Mouse (Mus musculus) brain, embryonic 14.5 days (tissue): ENCODE results near the gene Ccl12.

ENCODE experiments used
- CTCF ChIP-seq: fragments of 200-500 bp; IDR thresholded peaks from 2 replicates; pipeline ENCODE4 v1.5.1; 2012; ENCODE audit warnings: inconsistent platforms, mild to moderate bottlenecking, moderate library complexity, borderline replicate concordance; ENCODE audit not compliant: insufficient read depth, insufficient read length; ENCODE audit errors: extremely low read depth
- POLR2A ChIP-seq: fragments of 200-500 bp; IDR thresholded peaks from 2 replicates; pipeline ENCODE4 v1.6.1; 2012; ENCODE audit warnings: mild to moderate bottlenecking, inconsistent platforms, borderline replicate concordance; ENCODE audit not compliant: poor library complexity, insufficient read depth, insufficient read length, severe bottlenecking; ENCODE audit errors: extremely low read depth

GRCm38 (mm10) chr11:82101087-82101486 is 558 bp upstream of the Ccl12 start:
- TF ChIP-seq CTCF (no peak), POLR2A (no peak)
